Mouse (Mus musculus): ENCODE data around the gene Slc39a5. TPM values are rescaled to one million over a fixed set of nuclear protein-coding genes. Genes with fewer than 3 reads are reported as not detected.

Gene Slc39a5
- polyA plus RNA-seq, 1 experiment from 2014 or later: not detected

DNA sequence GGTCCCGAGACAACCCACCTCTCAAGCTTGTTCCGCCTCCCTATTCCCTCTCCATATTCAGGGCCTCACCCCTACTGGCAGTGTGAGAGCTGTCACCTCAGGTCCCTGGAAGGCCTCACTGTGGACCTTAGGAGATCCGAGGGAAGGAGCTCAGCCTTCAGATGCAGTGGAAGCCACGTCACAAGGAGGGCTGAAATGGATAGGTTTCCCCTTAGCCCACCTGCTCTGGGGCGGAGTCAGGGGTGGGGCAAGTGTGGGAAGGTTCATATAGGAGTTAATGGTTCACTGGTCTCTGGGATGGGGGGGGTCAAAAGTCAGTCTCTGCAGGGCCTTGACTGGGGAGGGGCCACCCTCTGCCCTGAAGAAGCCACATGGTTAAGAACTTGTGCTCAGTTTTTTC, 691 bp downstream of the Slc39a5 start:
- ATAC-seq (ENCODE audit: low FRiP score): no peak

GRCm38 (mm10) chr10:128397466-128397865, 3.6 kb downstream of the Slc39a5 start:
- H3K4me2 ChIP-seq (replicated peaks): no peak overlapping the region
- peaks cover 23% of the 10 kb centered on the region for H3K36me3 ChIP-seq (replicated peaks; ENCODE audit: control insufficient read depth, insufficient read depth)
- H3K4me3 ChIP-seq (replicated peaks; ENCODE audit: low read length): no peak overlapping the region
- no peak overlapping the region for H3K9ac ChIP-seq
- no peak for DNase-seq (ENCODE audit: low spot score)
- no peak for ATAC-seq (ENCODE audit: low FRiP score)
- H3K4me1 ChIP-seq (replicated peaks; ENCODE audit: control insufficient read depth, insufficient read depth, low read length): 0 out of 2 replicates have a peak, but pooled peaks cover 2% of the 10 kb centered on the region
- no peaks in the 10 kb centered on the region for H3K27me3 ChIP-seq (ENCODE audit: control insufficient read depth, insufficient read depth, low read length)
- H3K9me3 ChIP-seq (ENCODE audit: control insufficient read depth, low read length): no peaks in the 10 kb centered on the region
- WGBS: 60% methylated on average over 7 of the region's 7 CpGs
- H3K27ac ChIP-seq: no peak overlapping the region

More for the DNA sequence above, 691 bp downstream of the Slc39a5 start:
- DNase-seq (ENCODE audit: low spot score): no peak
- Histone ChIP-seq H3K9ac (no peak overlapping the region), H3K36me3 (replicated peaks; ENCODE audit: control insufficient read depth, insufficient read depth) (peaks cover 13% of the 10 kb centered on the region), H3K27ac (no peak overlapping the region), H3K9me3 (ENCODE audit: control insufficient read depth, low read length) (no peaks in the 10 kb centered on the region), H3K4me1 (replicated peaks; ENCODE audit: control insufficient read depth, insufficient read depth, low read length) (0 out of 2 replicates have a peak, but pooled peaks cover 2% of the 10 kb centered on the region), H3K27me3 (ENCODE audit: control insufficient read depth, insufficient read depth, low read length) (no peaks in the 10 kb centered on the region), H3K4me3 (replicated peaks; ENCODE audit: low read length) (no peak overlapping the region), H3K4me2 (replicated peaks) (no peak overlapping the region)
- 34% methylated on average over 5 of the region's 5 CpGs for WGBS

GRCm38 (mm10) chr10:128396716-128397264, 4.2 kb downstream of the Slc39a5 start:
- ATAC-seq (ENCODE audit: low FRiP score) (no peak), DNase-seq (ENCODE audit: low spot score) (no peak)
- Histone ChIP-seq H3K9ac (no peak overlapping the region), H3K4me2 (replicated peaks) (no peak overlapping the region), H3K4me3 (replicated peaks; ENCODE audit: low read length) (no peak overlapping the region), H3K27me3 (ENCODE audit: control insufficient read depth, insufficient read depth, low read length) (no peaks in the 10 kb centered on the region), H3K27ac (no peak overlapping the region), H3K4me1 (replicated peaks; ENCODE audit: control insufficient read depth, insufficient read depth, low read length) (0 out of 2 replicates have a peak, but pooled peaks cover 2% of the 10 kb centered on the region), H3K36me3 (replicated peaks; ENCODE audit: control insufficient read depth, insufficient read depth) (peaks cover 29% of the 10 kb centered on the region), H3K9me3 (ENCODE audit: control insufficient read depth, low read length) (no peaks in the 10 kb centered on the region)
- 75% methylated on average over 10 of the region's 10 CpGs for WGBS

- DNase-seq (ENCODE audit: low spot score) (no peak), ATAC-seq (ENCODE audit: low FRiP score) (no peak)
- Histone ChIP-seq H3K4me2 (replicated peaks) (no peak overlapping the region), H3K27ac (no peak overlapping the region), H3K4me3 (replicated peaks; ENCODE audit: low read length) (no peak overlapping the region), H3K4me1 (replicated peaks; ENCODE audit: control insufficient read depth, insufficient read depth, low read length) (0 out of 2 replicates have a peak, but pooled peaks cover 2% of the 10 kb centered on the region), H3K27me3 (ENCODE audit: control insufficient read depth, insufficient read depth, low read length) (no peaks in the 10 kb centered on the region), H3K9ac (no peak overlapping the region), H3K36me3 (replicated peaks; ENCODE audit: control insufficient read depth, insufficient read depth) (peaks cover 36% of the 10 kb centered on the region), H3K9me3 (ENCODE audit: control insufficient read depth, low read length) (no peaks in the 10 kb centered on the region)
- WGBS: 67% methylated on average over 11 of the region's 11 CpGs
Observed at GRCm38 (mm10) chr10:128396017-128396673, 4.9 kb downstream of the Slc39a5 start.

- Histone ChIP-seq H3K36me3 (replicated peaks; ENCODE audit: control insufficient read depth, insufficient read depth) (peaks cover 79% of the 10 kb centered on the region), H3K27ac (no peak overlapping the region), H3K27me3 (ENCODE audit: control insufficient read depth, insufficient read depth, low read length) (no peaks in the 10 kb centered on the region), H3K4me1 (replicated peaks; ENCODE audit: control insufficient read depth, insufficient read depth, low read length) (no peaks in the 10 kb centered on the region), H3K9me3 (ENCODE audit: control insufficient read depth, low read length) (no peaks in the 10 kb centered on the region), H3K9ac (no peak overlapping the region), H3K4me2 (replicated peaks) (no peak overlapping the region), H3K4me3 (replicated peaks; ENCODE audit: low read length) (no peak overlapping the region)
- 79% methylated on average over 6 of the region's 6 CpGs for WGBS
- no peak for DNase-seq (ENCODE audit: low spot score)
- no peak for ATAC-seq (ENCODE audit: low FRiP score)
Observed at GRCm38 (mm10) chr10:128391850-128392249, 9.2 kb downstream of the Slc39a5 start.

DNA sequence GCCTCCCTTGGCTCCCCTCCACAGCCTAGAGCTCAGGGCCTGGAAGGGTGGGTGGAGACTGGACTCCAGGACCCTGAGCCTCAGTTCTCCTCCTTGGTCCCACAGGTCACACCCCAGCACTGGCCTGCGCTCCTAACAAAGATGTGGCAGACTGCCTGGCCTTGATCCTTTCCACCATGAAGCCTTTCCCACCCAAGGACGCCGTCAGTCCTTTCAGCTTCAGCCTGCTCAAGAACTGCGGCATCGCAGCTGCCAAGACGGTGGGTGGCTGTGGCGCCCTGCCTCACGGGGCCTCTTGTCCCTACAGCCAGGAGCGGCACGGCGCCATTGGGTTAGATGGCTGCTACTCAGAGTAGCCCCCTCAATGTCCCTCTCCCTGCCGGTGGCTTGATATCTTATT, 10.7 kb downstream of the Slc39a5 start:
- 85% methylated on average over 12 of the region's 12 CpGs for WGBS
- DNase-seq (ENCODE audit: low spot score) (no peak), ATAC-seq (ENCODE audit: low FRiP score) (no peak)
- Histone ChIP-seq H3K4me3 (replicated peaks; ENCODE audit: low read length) (no peak overlapping the region), H3K27ac (no peak overlapping the region), H3K9ac (no peak overlapping the region), H3K36me3 (replicated peaks; ENCODE audit: control insufficient read depth, insufficient read depth) (peaks cover 88% of the 10 kb centered on the region), H3K9me3 (ENCODE audit: control insufficient read depth, low read length) (no peaks in the 10 kb centered on the region), H3K4me2 (replicated peaks) (no peak overlapping the region), H3K4me1 (replicated peaks; ENCODE audit: control insufficient read depth, insufficient read depth, low read length) (no peaks in the 10 kb centered on the region), H3K27me3 (ENCODE audit: control insufficient read depth, insufficient read depth, low read length) (no peaks in the 10 kb centered on the region)

DNA sequence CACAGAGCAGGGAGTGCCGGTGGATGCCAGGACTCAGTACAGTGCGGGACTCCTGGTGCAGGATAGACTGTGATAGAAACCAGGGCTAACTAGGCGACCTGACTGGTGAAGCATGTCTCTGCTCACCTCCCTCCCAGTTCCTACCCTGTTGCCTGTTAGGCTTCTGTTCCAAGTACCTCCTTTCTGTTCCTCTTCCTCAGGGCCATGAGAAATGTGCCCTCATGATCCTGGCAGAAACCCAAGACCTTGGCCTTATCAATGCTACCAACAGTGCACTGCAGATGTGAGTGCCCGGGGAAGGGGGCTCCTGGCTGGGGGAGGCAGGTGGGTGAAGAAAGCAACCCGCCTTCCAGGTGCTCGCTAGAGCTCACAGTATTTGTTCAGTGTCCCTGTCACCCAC, 11.5 kb downstream of the Slc39a5 start:
- H3K4me2 ChIP-seq (replicated peaks): no peak overlapping the region
- WGBS: 83% methylated on average over 6 of the region's 6 CpGs
- H3K9me3 ChIP-seq (ENCODE audit: control insufficient read depth, low read length): no peaks in the 10 kb centered on the region
- DNase-seq (ENCODE audit: low spot score) (no peak), ATAC-seq (ENCODE audit: low FRiP score) (no peak)
- H3K27ac ChIP-seq: no peak overlapping the region
- H3K27me3 ChIP-seq (ENCODE audit: control insufficient read depth, insufficient read depth, low read length): no peaks in the 10 kb centered on the region
- no peak overlapping the region for H3K9ac ChIP-seq
- no peaks in the 10 kb centered on the region for H3K4me1 ChIP-seq (replicated peaks; ENCODE audit: control insufficient read depth, insufficient read depth, low read length)
- peaks cover 95% of the 10 kb centered on the region for H3K36me3 ChIP-seq (replicated peaks; ENCODE audit: control insufficient read depth, insufficient read depth)
- H3K4me3 ChIP-seq (replicated peaks; ENCODE audit: low read length): no peak overlapping the region

- H3K4me2 ChIP-seq (replicated peaks): no peak overlapping the region
- H3K4me1 ChIP-seq (replicated peaks; ENCODE audit: control insufficient read depth, insufficient read depth, low read length): no peaks in the 10 kb centered on the region
- no peak for ATAC-seq (ENCODE audit: low FRiP score)
- no peaks in the 10 kb centered on the region for H3K9me3 ChIP-seq (ENCODE audit: control insufficient read depth, low read length)
- no peak overlapping the region for H3K4me3 ChIP-seq (replicated peaks; ENCODE audit: low read length)
- no peak overlapping the region for H3K9ac ChIP-seq
- no peak for DNase-seq (ENCODE audit: low spot score)
- H3K36me3 ChIP-seq (replicated peaks; ENCODE audit: control insufficient read depth, insufficient read depth): peaks cover 100% of the 10 kb centered on the region
- WGBS: 90% methylated on average over 14 of the region's 14 CpGs
- no peaks in the 10 kb centered on the region for H3K27me3 ChIP-seq (ENCODE audit: control insufficient read depth, insufficient read depth, low read length)
- no peak overlapping the region for H3K27ac ChIP-seq
Observed at GRCm38 (mm10) chr10:128388941-128389340, 12.1 kb downstream of the Slc39a5 start.

- Histone ChIP-seq H3K9ac (no peak overlapping the region), H3K4me1 (replicated peaks; ENCODE audit: control insufficient read depth, insufficient read depth, low read length) (no peaks in the 10 kb centered on the region), H3K9me3 (ENCODE audit: control insufficient read depth, low read length) (no peaks in the 10 kb centered on the region), H3K27ac (no peak overlapping the region), H3K27me3 (ENCODE audit: control insufficient read depth, insufficient read depth, low read length) (no peaks in the 10 kb centered on the region), H3K4me2 (replicated peaks) (no peak overlapping the region), H3K4me3 (replicated peaks; ENCODE audit: low read length) (no peak overlapping the region), H3K36me3 (replicated peaks; ENCODE audit: control insufficient read depth, insufficient read depth) (peaks cover 99% of the 10 kb centered on the region)
- WGBS: 89% methylated on average over 7 of the region's 7 CpGs
- DNase-seq (ENCODE audit: low spot score) (no peak), ATAC-seq (ENCODE audit: low FRiP score) (0 out of 2 replicates have a peak, but pooled peaks have one; percentile 16)
Observed at GRCm38 (mm10) chr10:128385902-128386301, 15.1 kb downstream of the Slc39a5 start.

Data from hindbrain, embryonic 14.5 days (tissue).